Mouse (Mus musculus) limb, embryonic 11.5 days (tissue): ENCODE data around the gene Smo. TPM values are rescaled to one million over a fixed set of nuclear protein-coding genes. Genes with fewer than 3 reads are reported as not detected.

Source experiments
- ATAC-seq: fragments of 200-750 bp; cut with Nextera tagmentation; 2 replicates; pipeline ENCODE4 v1.8.0; 2017; ENCODE audit warnings: low read depth; ENCODE audit not compliant: insufficient number of reproducible peaks, low FRiP score, low TSS enrichment
- DNase-seq: peaks from one replicate; pipeline ENCODE4 v3.0.0-alpha.2; 2015; ENCODE audit warnings: low spot score
- H3K27ac ChIP-seq: fragments of 300-500 bp; sonication (generic); replicated peaks from 2 replicates; pipeline ENCODE4 v1.5.1; 2014; ENCODE audit warnings: low read depth, mild to moderate bottlenecking, low read length
- H3K27me3 ChIP-seq: fragments of 300-500 bp; sonication (generic); 2 replicates; pipeline ENCODE4 v1.6.1; 2014; ENCODE audit warnings: mild to moderate bottlenecking, low read length, mixed read lengths; ENCODE audit not compliant: control insufficient read depth, insufficient read depth
- H3K36me3 ChIP-seq: fragments of 300-500 bp; sonication (generic); 2 replicates; pipeline ENCODE4 v1.6.1; 2014; ENCODE audit warnings: mild to moderate bottlenecking, low read length, moderate library complexity, mixed read lengths; ENCODE audit not compliant: control insufficient read depth, insufficient read depth
- H3K4me1 ChIP-seq: fragments of 300-500 bp; sonication (generic); 2 replicates; pipeline ENCODE4 v1.6.1; 2014; ENCODE audit warnings: low read length, mixed read lengths; ENCODE audit not compliant: control insufficient read depth, insufficient read depth
- H3K4me2 ChIP-seq: fragments of 300-500 bp; sonication (generic); 2 replicates; pipeline ENCODE4 v1.6.1; 2014; ENCODE audit warnings: low read depth, mild to moderate bottlenecking, moderate library complexity; ENCODE audit not compliant: severe bottlenecking
- H3K4me3 ChIP-seq: fragments of 300-500 bp; sonication (generic); 2 replicates; pipeline ENCODE4 v1.5.1; 2014; ENCODE audit warnings: low read depth, low read length
- H3K9ac ChIP-seq: fragments of 300-500 bp; sonication (generic); 2 replicates; pipeline ENCODE4 v1.6.1; 2014; ENCODE audit warnings: mild to moderate bottlenecking, low read length
- H3K9me3 ChIP-seq: fragments of 300-500 bp; sonication (generic); 2 replicates; pipeline ENCODE4 v1.6.1; 2016; ENCODE audit warnings: low read length; ENCODE audit not compliant: control insufficient read depth
- WGBS: fragments of 180-500 bp; shearing (Covaris S2); extraction: QIAGEN DNeasy Blood & Tissue Kit; methylation state at CpG from one replicate; pipeline ENCODE4 v1.1.7; 2014; 5-methylcytosine and 5-hydroxymethylcytosine counted together
- polyA plus RNA-seq: library from polyadenylated mRNA; unstranded; fragments of >200 nt; fragmentation: Nextera tagmentation; extraction: Ambion mirVana; gene quantifications from 2 replicates; pipeline ENCODE4 v1.2.1, GENCODE M21; 2014

Gene Smo
- polyA plus RNA-seq, 1 experiment from 2014 or later: 67.5 TPM

DNA sequence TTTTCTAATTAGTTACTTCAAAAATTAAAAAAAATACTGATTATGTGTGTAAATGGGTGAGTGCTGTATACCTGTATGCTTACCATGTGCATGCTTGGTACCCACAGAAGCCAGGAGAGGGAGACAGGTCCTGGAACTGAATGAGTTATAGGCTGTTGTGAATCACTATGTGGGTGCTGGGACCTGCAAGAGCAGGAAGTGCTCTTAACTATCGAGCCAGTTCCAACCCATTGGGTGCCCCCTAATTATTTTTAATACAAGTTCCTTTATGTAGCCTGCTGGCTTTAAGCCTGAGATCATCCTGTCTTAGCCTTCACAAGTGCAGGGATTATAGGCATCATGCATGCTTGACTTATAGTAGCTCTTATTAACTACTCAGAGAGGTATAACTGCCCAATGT, 38.9 kb downstream of the Smo start:
- H3K4me2 ChIP-seq: no peak overlapping the region
- no peaks in the 10 kb centered on the region for H3K4me1 ChIP-seq
- DNase-seq (no peak), ATAC-seq (no peak)
- H3K36me3 ChIP-seq: no peaks in the 10 kb centered on the region
- no peak overlapping the region for H3K9ac ChIP-seq
- 71% methylated on average over 1 of the region's 1 CpGs for WGBS
- H3K4me3 ChIP-seq: no peak overlapping the region
- H3K27me3 ChIP-seq: no peaks in the 10 kb centered on the region
- H3K27ac ChIP-seq: no peak overlapping the region
- no peaks in the 10 kb centered on the region for H3K9me3 ChIP-seq

GRCm38 (mm10) chr6:29775609-29776008, 40.3 kb downstream of the Smo start:
- no peak overlapping the region for H3K4me2 ChIP-seq
- H3K36me3 ChIP-seq: no peaks in the 10 kb centered on the region
- 94% methylated on average over 1 of the region's 1 CpGs for WGBS
- no peak overlapping the region for H3K27ac ChIP-seq
- H3K9me3 ChIP-seq: no peaks in the 10 kb centered on the region
- H3K4me3 ChIP-seq: no peak overlapping the region
- H3K9ac ChIP-seq: no peak overlapping the region
- DNase-seq (no peak), ATAC-seq (no peak)
- no peaks in the 10 kb centered on the region for H3K4me1 ChIP-seq
- H3K27me3 ChIP-seq: no peaks in the 10 kb centered on the region

DNA sequence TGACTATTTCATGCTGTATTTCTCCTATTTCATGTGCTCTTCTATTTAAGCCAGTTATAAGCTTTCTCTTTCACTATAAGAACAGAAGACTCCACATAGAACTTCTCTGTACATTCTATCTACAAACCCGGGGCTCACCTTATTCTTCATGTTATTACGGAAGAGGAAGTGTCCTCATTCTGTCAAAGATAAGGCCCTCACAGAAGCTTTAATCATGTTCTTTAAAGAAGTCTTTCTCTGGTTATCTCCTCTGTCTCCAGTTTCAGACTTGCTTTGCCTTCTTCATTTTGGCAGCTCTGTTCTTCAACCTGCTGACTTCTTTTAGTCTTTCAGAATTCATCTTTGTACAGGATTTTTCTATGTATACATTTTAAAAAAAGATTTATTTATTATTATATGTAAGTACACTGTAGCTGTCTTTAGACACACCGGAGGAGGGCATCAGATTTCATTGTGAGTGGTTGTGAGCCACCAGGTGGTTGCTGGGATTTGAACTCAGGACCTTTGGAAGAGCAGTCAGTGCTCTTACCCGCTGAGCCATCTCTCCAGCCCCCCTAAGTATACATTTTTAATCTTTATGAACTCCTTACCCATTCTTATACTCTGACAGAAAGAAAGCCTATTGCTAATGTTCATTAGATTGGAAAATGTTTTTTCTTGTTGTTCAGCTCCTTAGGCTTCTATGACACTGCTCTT, 41.4 kb downstream of the Smo start:
- Histone ChIP-seq H3K4me1 (no peaks in the 10 kb centered on the region), H3K4me3 (no peak overlapping the region), H3K27ac (no peak overlapping the region), H3K9me3 (no peaks in the 10 kb centered on the region), H3K36me3 (no peaks in the 10 kb centered on the region), H3K4me2 (no peak overlapping the region), H3K9ac (no peak overlapping the region), H3K27me3 (no peaks in the 10 kb centered on the region)
- DNase-seq (no peak), ATAC-seq (no peak)
- 92% methylated on average over 4 of the region's 4 CpGs for WGBS

- H3K4me1 ChIP-seq: no peaks in the 10 kb centered on the region
- H3K36me3 ChIP-seq: no peaks in the 10 kb centered on the region
- H3K4me2 ChIP-seq: no peak overlapping the region
- ATAC-seq (no peak), DNase-seq (no peak)
- H3K27ac ChIP-seq: no peak overlapping the region
- H3K4me3 ChIP-seq: no peak overlapping the region
- WGBS: 86% methylated on average over 3 of the region's 3 CpGs
- H3K9ac ChIP-seq: no peak overlapping the region
- no peaks in the 10 kb centered on the region for H3K9me3 ChIP-seq
- no peaks in the 10 kb centered on the region for H3K27me3 ChIP-seq
Observed at GRCm38 (mm10) chr6:29777238-29777555, 41.9 kb downstream of the Smo start.

DNA sequence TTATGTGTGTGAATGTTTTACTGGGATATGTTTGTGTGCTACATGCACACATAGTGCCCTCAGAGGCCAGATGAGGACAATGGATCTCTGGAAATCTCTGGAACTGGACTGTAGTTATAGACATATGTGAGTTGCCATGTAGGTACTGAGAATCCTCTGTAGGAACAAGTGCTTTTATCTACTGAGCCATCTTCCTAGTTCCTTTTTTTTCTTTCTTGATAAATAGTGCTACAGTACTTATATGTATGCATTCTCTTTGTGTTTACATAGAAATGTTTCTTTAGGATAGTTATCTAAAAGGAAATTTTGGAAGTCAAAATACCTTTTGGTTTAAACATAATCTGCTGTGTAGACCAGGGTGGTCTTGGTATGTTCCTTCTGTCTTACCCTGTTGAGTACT, 44.8 kb downstream of the Smo start:
- no peak overlapping the region for H3K9ac ChIP-seq
- H3K4me2 ChIP-seq: no peak overlapping the region
- no peak for DNase-seq
- H3K27ac ChIP-seq: no peak overlapping the region
- H3K4me1 ChIP-seq: no peaks in the 10 kb centered on the region
- H3K4me3 ChIP-seq: no peak overlapping the region
- no peaks in the 10 kb centered on the region for H3K36me3 ChIP-seq
- no peaks in the 10 kb centered on the region for H3K27me3 ChIP-seq
- ATAC-seq: no peak
- no peaks in the 10 kb centered on the region for H3K9me3 ChIP-seq

GRCm38 (mm10) chr6:29780571-29780970, 45.3 kb downstream of the Smo start:
- Histone ChIP-seq H3K4me2 (no peak overlapping the region), H3K4me3 (no peak overlapping the region), H3K4me1 (no peaks in the 10 kb centered on the region), H3K36me3 (no peaks in the 10 kb centered on the region), H3K27ac (no peak overlapping the region), H3K9ac (no peak overlapping the region), H3K9me3 (no peaks in the 10 kb centered on the region), H3K27me3 (no peaks in the 10 kb centered on the region)
- 91% methylated on average over 2 of the region's 2 CpGs for WGBS
- no peak for ATAC-seq
- no peak for DNase-seq

GRCm38 (mm10) chr6:29782239-29782638, 46.9 kb downstream of the Smo start:
- Histone ChIP-seq H3K9ac (no peak overlapping the region), H3K4me2 (no peak overlapping the region), H3K4me1 (no peaks in the 10 kb centered on the region), H3K9me3 (no peaks in the 10 kb centered on the region), H3K27ac (no peak overlapping the region), H3K27me3 (no peaks in the 10 kb centered on the region), H3K36me3 (no peaks in the 10 kb centered on the region), H3K4me3 (no peak overlapping the region)
- no peak for ATAC-seq
- no peak for DNase-seq
- 75% methylated on average over 1 of the region's 1 CpGs for WGBS

- WGBS: 92% methylated on average over 6 of the region's 6 CpGs
- Histone ChIP-seq H3K36me3 (no peaks in the 10 kb centered on the region), H3K9ac (no peak overlapping the region), H3K4me1 (no peaks in the 10 kb centered on the region), H3K9me3 (no peaks in the 10 kb centered on the region), H3K27ac (no peak overlapping the region), H3K4me2 (no peak overlapping the region), H3K4me3 (no peak overlapping the region), H3K27me3 (no peaks in the 10 kb centered on the region)
- no peak for DNase-seq
- no peak for ATAC-seq
Observed at GRCm38 (mm10) chr6:29783960-29784359, 48.7 kb downstream of the Smo start.

GRCm38 (mm10) chr6:29784413-29785021, 49.2 kb downstream of the Smo start:
- Histone ChIP-seq H3K4me2 (no peak overlapping the region), H3K9ac (no peak overlapping the region), H3K36me3 (no peaks in the 10 kb centered on the region), H3K9me3 (no peaks in the 10 kb centered on the region), H3K4me3 (no peak overlapping the region), H3K4me1 (no peaks in the 10 kb centered on the region), H3K27me3 (no peaks in the 10 kb centered on the region), H3K27ac (no peak overlapping the region)
- no peak for ATAC-seq
- 90% methylated on average over 3 of the region's 3 CpGs for WGBS
- DNase-seq: no peak
